Mouse (Mus musculus) liver, embryonic 14.5 days (tissue): ENCODE data around the gene Snx4.

Experiments
- CTCF ChIP-seq: IDR thresholded peaks from 2 replicates; pipeline ENCODE4 v1.5.1; 2016; ENCODE audit warnings: antibody characterized with exemption, low read depth, control low read depth
- EP300 ChIP-seq: IDR thresholded peaks from 2 replicates; pipeline ENCODE4 v1.6.1; 2016; ENCODE audit warnings: antibody characterized with exemption, low read depth

GRCm38 (mm10) chr16:33258530-33258929 lies 7.3 kb downstream of the Snx4 start:
- TF ChIP-seq EP300 (no peak), CTCF (no peak)
